Mouse (Mus musculus) cerebellum, adult 2 months (tissue): ENCODE measurements around the gene Olfr656.

Source experiments
- CTCF ChIP-seq: fragments of 200-500 bp; IDR thresholded peaks from 2 replicates; pipeline ENCODE4 v1.5.1; 2011; ENCODE audit warnings: low read depth, mild to moderate bottlenecking, control low read depth, low read length, moderate library complexity, borderline replicate concordance; ENCODE audit not compliant: insufficient read depth
- POLR2A ChIP-seq: fragments of 200-500 bp; IDR thresholded peaks from 2 replicates; pipeline ENCODE4 v1.6.1; 2011; ENCODE audit warnings: low read length, control low read depth, borderline replicate concordance; ENCODE audit not compliant: insufficient read depth

GRCm38 (mm10) chr7:104646841-104647482 lies 33.2 kb downstream of the Olfr656 start, which contains the start of gene Olfr658:
- no peak for TF ChIP-seq CTCF
- TF ChIP-seq POLR2A, result no peak
